Mouse (Mus musculus) gonadal fat pad, adult 2 months (tissue): ENCODE measurements around the gene Gpatch2. TPM values are rescaled to one million over a fixed set of nuclear protein-coding genes. Genes with fewer than 3 reads are reported as not detected.
A peak's percentile ranks its signal among the peaks of the same experiment; 100 is the strongest.

Experiments used
- DNase-seq: peaks from one replicate; pipeline ENCODE4 v3.0.0-alpha.2; 2012; ENCODE audit warnings: low read depth
- polyA plus RNA-seq: library from polyadenylated mRNA; depleted of rRNA; stranded (reverse); fragments of >200 nt; gene quantifications from 2 replicates; pipeline ENCODE4 v1.2.3, GENCODE M21; 2012; rRNA removed

The Gpatch2 gene
- polyA plus RNA-seq: 10.7 and 10.9 TPM in 2 replicates

GRCm38 (mm10) chr1:187215181-187216116, at the start of gene Gpatch2, which contains the start of gene Spata17:
Gpatch2 (plus strand) TSS chr1:187215508.
Spata17 (minus strand) TSS chr1:187215465.
- DNase-seq: peak; percentile 49

- no peak for DNase-seq
Measured at GRCm38 (mm10) chr1:187169646-187170045, 45.7 kb upstream of the Gpatch2 start.

- DNase-seq: no peak
Measured at GRCm38 (mm10) chr1:187170361-187170760, 44.9 kb upstream of the Gpatch2 start.

GRCm38 (mm10) chr1:187175991-187176390, 39.3 kb upstream of the Gpatch2 start:
- peak; percentile 51 for DNase-seq

- no peak for DNase-seq
Measured at GRCm38 (mm10) chr1:187178546-187178945, 36.8 kb upstream of the Gpatch2 start.

GRCm38 (mm10) chr1:187205506-187205905, 9.8 kb upstream of the Gpatch2 start:
- DNase-seq: no peak

GRCm38 (mm10) chr1:187209496-187209895, 5.8 kb upstream of the Gpatch2 start:
- no peak for DNase-seq

GRCm38 (mm10) chr1:187210736-187211135, 4.6 kb upstream of the Gpatch2 start:
- DNase-seq: no peak

GRCm38 (mm10) chr1:187216620-187217410, 1.5 kb downstream of the Gpatch2 start:
- no peak for DNase-seq

GRCm38 (mm10) chr1:187220756-187221155, 5.4 kb downstream of the Gpatch2 start:
- no peak for DNase-seq

- no peak for DNase-seq
Measured at GRCm38 (mm10) chr1:187226328-187227025, 11.2 kb downstream of the Gpatch2 start.

GRCm38 (mm10) chr1:187228414-187229146, 13.3 kb downstream of the Gpatch2 start:
- no peak for DNase-seq

GRCm38 (mm10) chr1:187230255-187230654, 14.9 kb downstream of the Gpatch2 start:
- DNase-seq: no peak

- DNase-seq: no peak
Measured at GRCm38 (mm10) chr1:187232196-187232955, 17.1 kb downstream of the Gpatch2 start.

GRCm38 (mm10) chr1:187232996-187233615, 17.8 kb downstream of the Gpatch2 start:
- DNase-seq: no peak

- no peak for DNase-seq
Measured at GRCm38 (mm10) chr1:187235161-187235560, 19.9 kb downstream of the Gpatch2 start.

GRCm38 (mm10) chr1:187236296-187236695, 21.0 kb downstream of the Gpatch2 start:
- no peak for DNase-seq

- DNase-seq: no peak
Measured at GRCm38 (mm10) chr1:187238061-187238460, 22.8 kb downstream of the Gpatch2 start.

- no peak for DNase-seq
Measured at GRCm38 (mm10) chr1:187240304-187240703, 25.0 kb downstream of the Gpatch2 start.

- no peak for DNase-seq
Measured at GRCm38 (mm10) chr1:187241329-187241728, 26.0 kb downstream of the Gpatch2 start.
